Comparison of ENCODE assay signal across 20 mouse cellular contexts in the genomic region with DNA sequence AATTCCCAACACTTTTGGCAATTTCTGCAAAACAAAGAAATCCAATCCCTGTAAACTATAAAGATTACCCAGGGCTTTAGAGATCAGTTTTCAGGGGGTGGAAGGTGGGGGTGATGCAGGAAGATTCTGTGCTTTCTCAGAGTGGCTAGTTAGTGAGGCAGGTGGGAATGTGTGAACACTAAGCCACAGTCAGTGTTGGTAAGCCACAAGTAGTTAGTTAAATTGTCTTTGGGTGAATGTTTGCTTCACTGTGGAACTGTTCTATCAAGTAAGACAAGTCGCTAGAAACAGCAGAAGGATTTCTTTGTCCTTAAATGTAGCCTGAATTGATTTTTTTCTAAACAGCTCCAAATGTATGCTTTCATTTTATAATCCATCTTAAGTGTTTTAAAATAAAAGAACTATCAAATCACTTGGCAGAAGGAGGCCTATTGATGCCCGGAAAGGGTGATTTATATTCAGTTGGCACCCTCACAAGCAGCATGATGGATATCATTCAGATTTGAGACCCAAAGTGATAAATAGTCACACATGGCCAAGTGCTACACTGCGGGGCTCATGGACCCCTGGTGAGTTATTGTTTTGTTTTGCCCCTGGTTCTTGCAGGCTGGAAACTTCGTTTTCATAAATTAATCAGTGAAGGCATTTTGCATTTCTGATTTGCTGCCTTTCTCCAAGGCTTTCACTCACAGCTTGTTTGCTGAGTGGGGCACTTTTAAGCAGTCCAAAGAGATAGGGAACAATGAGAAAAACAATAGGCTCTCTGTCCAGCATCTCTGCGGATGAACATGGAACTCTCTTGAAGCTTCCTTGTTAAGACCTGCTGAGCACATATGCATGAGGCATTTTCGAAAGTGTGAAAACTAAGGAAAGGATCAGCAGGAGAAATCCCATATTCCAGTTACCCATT.
DNase-seq lines count a peak whose midpoint lies in the region; ATAC-seq lines count a peak whose summit lies in the region.
"Had no signal": no experiment of that assay in that cellular context is flagged by ENCODE, and none has a peak within 500 bp of the region (broad histone marks: within the 10 kb centered on the region; RNA-seq: fewer than 3 reads in every experiment).

No protein-coding gene starts in this region.

- H3K27me3 ChIP-seq in midbrain, embryonic 12.5 days: no peaks in the 10 kb centered on the region
- no peaks in the 10 kb centered on the region for H3K27me3 ChIP-seq in midbrain, embryonic 10.5 days (ENCODE audit: low read depth, poor library complexity, severe bottlenecking)
- H3K27me3 ChIP-seq in forebrain, embryonic 13.5 days: no peaks in the 10 kb centered on the region
- H3K27me3 ChIP-seq in hindbrain, embryonic 12.5 days: no peaks in the 10 kb centered on the region
- H3K27me3 ChIP-seq in midbrain, embryonic 16.5 days (ENCODE audit: control insufficient read depth, insufficient read depth, low read depth, low read length): no peaks in the 10 kb centered on the region
- no peaks in the 10 kb centered on the region for H3K27me3 ChIP-seq in embryonic facial prominence, embryonic 10.5 days (replicated peaks; ENCODE audit: low read depth, poor library complexity, severe bottlenecking)
- H3K27me3 ChIP-seq: embryonic facial prominence, embryonic 15.5 days; heart, embryonic 12.5 days; liver, embryonic 15.5 days had no signal

- no peak overlapping the region for H3K4me2 ChIP-seq in midbrain, embryonic 12.5 days (replicated peaks)
- no peak overlapping the region for H3K4me2 ChIP-seq in forebrain, embryonic 13.5 days
- H3K4me2 ChIP-seq in hindbrain, embryonic 12.5 days (replicated peaks): no peak overlapping the region
- H3K4me2 ChIP-seq in midbrain, embryonic 16.5 days (ENCODE audit: low read length): no peak overlapping the region
- H3K4me2 ChIP-seq: embryonic facial prominence, embryonic 15.5 days; heart, embryonic 12.5 days; liver, embryonic 15.5 days had no signal

- DNase-seq in midbrain, embryonic 10.5 days (ENCODE audit: low spot score): no peak
- DNase-seq in embryonic facial prominence, embryonic 10.5 days (ENCODE audit: low spot score): no peak
- DNase-seq in cerebellum, adult 9-11 months: no peak
- DNase-seq in right cerebral cortex, postnatal 25 days: no peak
- DNase-seq: B cell, adult 2 months; cerebellum, adult 8-10 months; heart, postnatal 14 days; kidney, adult 8-10 months; kidney, postnatal 14 days; layer of hippocampus, postnatal 36 days; spleen, adult 18-20 months; thymus, postnatal 4 days had no signal

- no peak overlapping the region for H3K9ac ChIP-seq in midbrain, embryonic 12.5 days (replicated peaks)
- no peak overlapping the region for H3K9ac ChIP-seq in forebrain, embryonic 13.5 days
- no peak overlapping the region for H3K9ac ChIP-seq in hindbrain, embryonic 12.5 days
- no peak overlapping the region for H3K9ac ChIP-seq in midbrain, embryonic 16.5 days (ENCODE audit: low read depth, low read length)
- H3K9ac ChIP-seq: embryonic facial prominence, embryonic 15.5 days; heart, embryonic 12.5 days; liver, embryonic 15.5 days had no signal

- no peaks in the 10 kb centered on the region for H3K9me3 ChIP-seq in midbrain, embryonic 12.5 days
- 0 out of 2 replicates have a peak, but pooled peaks cover 4% of the 10 kb centered on the region for H3K9me3 ChIP-seq in midbrain, embryonic 10.5 days (replicated peaks)
- H3K9me3 ChIP-seq in forebrain, embryonic 13.5 days (replicated peaks): no peaks in the 10 kb centered on the region
- no peaks in the 10 kb centered on the region for H3K9me3 ChIP-seq in hindbrain, embryonic 12.5 days (replicated peaks)
- no peaks in the 10 kb centered on the region for H3K9me3 ChIP-seq in midbrain, embryonic 16.5 days (replicated peaks; ENCODE audit: control insufficient read depth, low read length, poor library complexity, severe bottlenecking)
- H3K9me3 ChIP-seq in embryonic facial prominence, embryonic 10.5 days: no peaks in the 10 kb centered on the region
- H3K9me3 ChIP-seq: embryonic facial prominence, embryonic 15.5 days; liver, embryonic 15.5 days had no signal

- 38% methylated on average over 6 of the region's 6 CpGs for WGBS in midbrain, embryonic 12.5 days
- 60% methylated on average over 6 of the region's 6 CpGs for WGBS in midbrain, embryonic 10.5 days
- WGBS in forebrain, embryonic 13.5 days: 11% methylated on average over 6 of the region's 6 CpGs
- 26% methylated on average over 6 of the region's 6 CpGs for WGBS in hindbrain, embryonic 12.5 days
- 16% methylated on average over 6 of the region's 6 CpGs for WGBS in midbrain, embryonic 16.5 days
- 62% methylated on average over 6 of the region's 6 CpGs for WGBS in embryonic facial prominence, embryonic 10.5 days

- ATAC-seq in midbrain, embryonic 12.5 days (ENCODE audit: low FRiP score, low read depth): peak; percentile 71
- ATAC-seq in forebrain, embryonic 13.5 days: peak; percentile 78
- peak; percentile 72 for ATAC-seq in hindbrain, embryonic 12.5 days (ENCODE audit: low FRiP score)
- peak; percentile 71; the same call in 1 of the 2 replicates for ATAC-seq in midbrain, embryonic 16.5 days

- no peaks in the 10 kb centered on the region for H3K36me3 ChIP-seq in midbrain, embryonic 12.5 days
- H3K36me3 ChIP-seq in midbrain, embryonic 10.5 days: no peaks in the 10 kb centered on the region
- H3K36me3 ChIP-seq in forebrain, embryonic 13.5 days (ENCODE audit: poor library complexity, severe bottlenecking): no peaks in the 10 kb centered on the region
- H3K36me3 ChIP-seq in hindbrain, embryonic 12.5 days: no peaks in the 10 kb centered on the region
- no peaks in the 10 kb centered on the region for H3K36me3 ChIP-seq in midbrain, embryonic 16.5 days (ENCODE audit: control insufficient read depth, insufficient read depth, low read length)
- no peaks in the 10 kb centered on the region for H3K36me3 ChIP-seq in embryonic facial prominence, embryonic 10.5 days (replicated peaks)
- H3K36me3 ChIP-seq: embryonic facial prominence, embryonic 15.5 days; heart, embryonic 12.5 days; liver, embryonic 15.5 days had no signal

- H3K4me1 ChIP-seq in midbrain, embryonic 12.5 days: peaks cover 9% of the 10 kb centered on the region; the same call in 1 of the 2 replicates
- peaks cover 6% of the 10 kb centered on the region; the same call in 1 of the 2 replicates for H3K4me1 ChIP-seq in midbrain, embryonic 10.5 days
- H3K4me1 ChIP-seq in forebrain, embryonic 13.5 days: peaks cover 16% of the 10 kb centered on the region
- peaks cover 7% of the 10 kb centered on the region; the same call in 1 of the 2 replicates for H3K4me1 ChIP-seq in hindbrain, embryonic 12.5 days
- peaks cover 10% of the 10 kb centered on the region; the same call in 1 of the 2 replicates for H3K4me1 ChIP-seq in midbrain, embryonic 16.5 days (ENCODE audit: control insufficient read depth, insufficient read depth, low read length)
- H3K4me1 ChIP-seq in embryonic facial prominence, embryonic 10.5 days: no peaks in the 10 kb centered on the region
- H3K4me1 ChIP-seq: embryonic facial prominence, embryonic 15.5 days; heart, embryonic 12.5 days; liver, embryonic 15.5 days had no signal

- H3K27ac ChIP-seq in midbrain, embryonic 12.5 days (replicated peaks): no peak overlapping the region
- H3K27ac ChIP-seq in midbrain, embryonic 10.5 days (replicated peaks): no peak overlapping the region
- H3K27ac ChIP-seq in forebrain, embryonic 13.5 days: no peak overlapping the region
- H3K27ac ChIP-seq in hindbrain, embryonic 12.5 days: no peak overlapping the region
- H3K27ac ChIP-seq in midbrain, embryonic 16.5 days (ENCODE audit: low read length): no peak overlapping the region
- no peak overlapping the region for H3K27ac ChIP-seq in embryonic facial prominence, embryonic 10.5 days (replicated peaks)
- H3K27ac ChIP-seq: embryonic facial prominence, embryonic 15.5 days; layer of hippocampus, adult 2 months; liver, embryonic 15.5 days had no signal

- no peak overlapping the region for H3K4me3 ChIP-seq in midbrain, embryonic 12.5 days
- H3K4me3 ChIP-seq in midbrain, embryonic 10.5 days: no peak overlapping the region
- H3K4me3 ChIP-seq in forebrain, embryonic 13.5 days: no peak overlapping the region
- H3K4me3 ChIP-seq in hindbrain, embryonic 12.5 days: no peak overlapping the region
- no peak overlapping the region for H3K4me3 ChIP-seq in midbrain, embryonic 16.5 days (ENCODE audit: low read depth, low read length)
- H3K4me3 ChIP-seq in embryonic facial prominence, embryonic 10.5 days: no peak overlapping the region
- H3K4me3 ChIP-seq: embryonic facial prominence, embryonic 15.5 days; heart, embryonic 12.5 days; layer of hippocampus, adult 2 months; liver, embryonic 15.5 days had no signal
